ENCODE assay signal across 15 mouse cellular contexts in the genomic region with DNA sequence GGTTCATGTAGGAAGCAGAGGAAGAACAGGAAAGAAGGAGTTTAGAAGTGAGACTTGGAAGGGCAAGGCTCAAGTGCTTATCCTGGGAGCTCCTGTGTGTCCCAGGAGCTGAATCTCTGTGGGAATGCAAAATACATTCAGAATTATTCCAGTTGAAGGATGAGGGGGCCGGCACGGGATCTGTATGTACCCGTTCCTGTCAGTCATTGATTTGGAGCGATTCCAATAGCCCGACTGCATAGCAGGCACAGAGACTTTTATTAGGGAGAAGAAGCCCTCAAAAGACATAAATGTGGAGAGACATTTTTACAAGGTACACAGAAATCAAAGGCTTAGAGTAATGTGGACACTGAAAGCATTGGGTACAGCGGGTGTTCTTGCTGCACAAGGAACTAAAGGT.
"Had no signal": no experiment of that assay in that cellular context is flagged by ENCODE, and none has a peak within 500 bp of the region (broad histone marks: within the 10 kb centered on the region; RNA-seq: fewer than 3 reads in every experiment).

No protein-coding gene starts in this region.

- DNase-seq: kidney, adult 2 months; kidney, postnatal 14 days; left cerebral cortex, postnatal 4 days; lung, adult 18-20 months; right cerebral cortex, postnatal 4 days; spleen, adult 18-20 months; thymus, adult 18-20 months; thymus, postnatal 14 days had no signal

- ATAC-seq: intestine, embryonic 16.5 days; midbrain, embryonic 13.5 days had no signal

- H3K4me1 ChIP-seq: kidney, embryonic 15.5 days; limb, embryonic 13.5 days; midbrain, embryonic 13.5 days; neural tube, embryonic 15.5 days had no signal

- H3K27ac ChIP-seq: kidney, embryonic 15.5 days; limb, embryonic 13.5 days; liver, embryonic 14.5 days; midbrain, embryonic 13.5 days; neural tube, embryonic 15.5 days had no signal

- H3K36me3 ChIP-seq: kidney, embryonic 15.5 days; limb, embryonic 13.5 days; midbrain, embryonic 13.5 days; neural tube, embryonic 15.5 days had no signal

- H3K4me3 ChIP-seq: kidney, embryonic 15.5 days; limb, embryonic 13.5 days; midbrain, embryonic 13.5 days; myocyte; neural tube, embryonic 15.5 days had no signal

- H3K9me3 ChIP-seq: kidney, embryonic 15.5 days; limb, embryonic 13.5 days; midbrain, embryonic 13.5 days; neural tube, embryonic 15.5 days had no signal

- H3K27me3 ChIP-seq: kidney, embryonic 15.5 days; limb, embryonic 13.5 days; midbrain, embryonic 13.5 days; neural tube, embryonic 15.5 days had no signal

- H3K4me2 ChIP-seq: kidney, embryonic 15.5 days; limb, embryonic 13.5 days; midbrain, embryonic 13.5 days; neural tube, embryonic 15.5 days had no signal

- H3K9ac ChIP-seq: kidney, embryonic 15.5 days; limb, embryonic 13.5 days; liver, embryonic 14.5 days; midbrain, embryonic 13.5 days; neural tube, embryonic 15.5 days had no signal
